Mouse (Mus musculus): ENCODE data around the gene Cntn2. TPM values are rescaled to one million over a fixed set of nuclear protein-coding genes. Genes with fewer than 3 reads are reported as not detected.

The Cntn2 gene
- total RNA-seq, 2 experiments from 2014 or later = 0.04 to 0.18 TPM

DNA sequence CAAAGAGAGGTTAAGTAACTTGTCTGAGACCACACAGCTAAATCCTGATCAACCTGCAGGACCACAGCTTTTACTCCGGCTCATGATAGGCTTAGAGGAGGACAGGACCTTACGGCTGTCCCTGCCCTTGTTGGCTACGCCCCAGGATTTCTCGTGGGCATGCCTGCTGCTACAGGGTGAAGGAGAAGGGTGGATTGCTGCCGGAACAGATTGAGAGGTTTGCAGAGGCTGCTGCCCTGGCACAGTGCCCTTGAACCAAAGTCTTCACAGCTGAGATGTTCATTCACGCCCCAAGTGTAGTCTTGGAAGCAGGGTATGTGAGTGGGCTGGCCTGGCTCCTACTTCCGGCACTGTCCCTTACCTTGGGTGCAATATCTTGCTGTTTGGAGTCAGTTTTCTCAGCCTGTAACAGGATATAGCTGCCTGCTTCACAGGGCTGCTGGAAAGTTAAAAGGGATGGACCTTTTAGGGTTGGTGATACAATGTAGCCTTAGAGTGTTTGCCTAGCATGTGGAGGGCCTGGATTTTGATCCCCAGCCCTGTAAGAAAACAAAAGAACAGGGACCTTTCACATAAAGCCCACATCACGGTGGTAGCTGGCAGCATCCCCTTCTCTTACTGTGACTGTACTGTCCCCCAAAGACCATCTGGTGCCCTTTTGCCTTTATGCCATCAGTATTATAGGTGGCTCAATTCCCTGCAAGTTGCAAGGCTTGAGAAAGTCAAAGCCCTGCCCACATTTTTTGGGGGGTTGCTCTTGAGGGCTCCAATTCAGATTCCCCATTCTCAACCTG lies 18.0 kb upstream of the Cntn2 start:
- intact Hi-C loops (cut with DNase I; ENCODE audit: low total_unique reads) = no loop called here
- peak; percentile 29 for DNase-seq

DNA sequence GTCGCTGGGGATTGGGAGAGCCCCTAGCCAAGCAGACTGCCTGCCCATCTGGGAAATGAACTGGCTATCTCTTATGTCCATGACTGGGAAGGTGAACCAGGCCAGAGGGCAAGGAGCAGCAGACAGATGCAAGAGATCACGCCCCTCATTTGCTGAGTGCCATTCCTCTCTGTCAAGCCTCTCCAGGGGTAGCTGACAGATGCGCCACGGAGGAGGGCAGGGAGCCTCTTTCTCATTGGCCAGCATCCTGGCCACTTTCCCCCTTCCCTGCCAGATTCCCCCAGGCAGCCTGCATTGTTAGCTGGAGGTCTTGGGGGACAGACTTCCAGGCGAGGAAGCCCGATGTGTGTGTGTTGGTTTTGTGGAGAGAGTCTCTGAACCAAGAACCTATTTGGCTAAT lies 16.0 kb upstream of the Cntn2 start:
- intact Hi-C loops (cut with DNase I; ENCODE audit: low total_unique reads) = no loop called here

DNA sequence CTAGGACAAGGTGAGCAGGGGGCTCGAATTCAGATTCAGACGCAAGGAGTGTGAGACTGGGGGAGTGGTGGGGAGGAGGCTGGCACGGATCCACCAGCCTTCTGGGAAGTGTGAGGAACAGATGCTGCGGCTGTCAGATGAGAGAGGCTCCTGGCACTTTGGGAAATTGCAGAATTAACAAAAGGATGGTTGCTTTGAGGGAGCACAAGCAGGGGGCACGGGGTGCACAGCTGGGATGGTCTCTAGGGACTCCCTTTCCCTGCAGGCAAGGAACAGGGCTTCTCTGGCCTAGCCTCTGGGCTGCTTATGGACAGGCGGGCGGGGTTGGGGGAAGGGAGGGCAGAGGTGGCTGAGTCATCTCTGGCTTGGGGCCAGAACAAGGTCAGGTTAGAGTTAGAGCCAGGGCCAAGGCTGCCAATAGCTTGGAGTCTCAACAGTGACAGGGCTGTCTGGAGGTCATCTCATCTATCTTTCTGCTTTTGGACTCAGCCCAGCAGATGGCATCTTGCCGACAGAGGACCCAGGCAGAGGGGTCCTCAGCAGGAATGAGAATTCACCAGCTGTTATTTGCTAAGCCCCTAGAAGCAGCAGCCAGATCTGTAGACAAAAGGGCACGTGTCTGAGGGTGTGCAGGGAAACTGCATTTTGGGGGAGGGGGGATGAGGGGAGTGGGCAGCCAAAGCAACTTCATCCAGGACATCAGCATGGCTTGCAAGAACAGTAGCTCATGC lies 15.0 kb upstream of the Cntn2 start:
- intact Hi-C loops (cut with DNase I; ENCODE audit: low total_unique reads) = no loop called here
- peak; percentile 62 for DNase-seq

More for the DNA sequence above, 16.0 kb upstream of the Cntn2 start:
- no peak for DNase-seq

DNA sequence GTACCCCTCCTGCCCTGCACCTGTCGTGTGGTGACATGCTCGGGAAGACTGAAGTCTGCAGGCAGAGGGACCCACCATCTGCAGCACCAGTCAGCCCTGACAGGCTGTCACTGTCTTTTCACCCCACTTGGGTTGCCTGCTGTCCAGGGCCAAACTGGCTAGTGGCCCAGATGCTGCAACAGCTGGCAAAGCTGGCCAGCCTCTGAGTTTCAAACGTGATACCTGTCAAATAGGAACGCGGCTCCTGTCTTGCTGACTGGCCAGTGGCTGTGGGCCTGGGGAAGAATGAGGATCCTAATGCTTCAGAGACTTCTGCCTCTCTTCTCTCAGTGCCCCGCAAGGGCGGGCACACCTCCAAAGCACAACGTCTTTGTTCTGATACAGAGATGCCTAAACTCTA lies 733 bp upstream of the Cntn2 start:
- DNase-seq = peak; percentile 59
- intact Hi-C loops (cut with DNase I; ENCODE audit: low total_unique reads) = no loop called here

DNA sequence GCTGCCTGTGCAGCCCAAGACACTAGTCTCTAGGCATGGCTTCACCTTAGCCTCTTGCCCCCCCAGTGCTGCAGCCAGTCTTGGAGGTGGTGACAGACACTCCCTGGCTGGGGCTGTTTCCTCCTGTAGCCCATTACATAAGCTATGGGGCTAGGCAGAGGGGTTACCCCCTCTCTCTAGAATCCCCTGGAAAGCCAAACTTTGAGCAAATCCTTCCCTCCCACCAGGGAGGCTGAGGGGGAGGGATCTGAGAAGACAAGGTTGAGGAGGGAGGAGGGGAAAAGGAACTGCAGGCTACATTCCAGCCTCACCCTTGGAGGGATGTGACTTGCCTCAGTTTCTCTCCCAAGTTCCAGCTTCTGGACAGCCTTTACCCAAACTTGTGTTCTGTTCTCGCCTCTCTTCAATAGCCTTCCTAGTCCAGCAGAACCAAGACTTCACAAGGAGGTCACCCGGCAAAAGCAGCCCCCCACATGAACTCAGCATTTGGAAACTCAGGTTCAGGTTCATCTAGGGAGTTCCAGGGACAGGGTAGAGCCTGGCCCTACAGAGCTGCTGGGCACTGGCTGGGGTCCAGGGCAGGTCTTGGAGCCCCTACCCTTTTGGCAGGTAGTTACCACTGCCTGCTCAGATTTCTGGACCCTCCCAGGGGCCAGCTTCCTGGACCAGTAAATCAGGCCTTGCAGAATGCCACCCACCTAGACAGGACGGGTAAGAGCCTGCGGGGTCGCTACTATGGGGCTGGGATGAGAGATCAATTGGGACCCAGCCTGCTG lies 1.0 kb downstream of the Cntn2 start:
- no peak for DNase-seq
- intact Hi-C loops (cut with DNase I; ENCODE audit: low total_unique reads) = no loop called here

DNA sequence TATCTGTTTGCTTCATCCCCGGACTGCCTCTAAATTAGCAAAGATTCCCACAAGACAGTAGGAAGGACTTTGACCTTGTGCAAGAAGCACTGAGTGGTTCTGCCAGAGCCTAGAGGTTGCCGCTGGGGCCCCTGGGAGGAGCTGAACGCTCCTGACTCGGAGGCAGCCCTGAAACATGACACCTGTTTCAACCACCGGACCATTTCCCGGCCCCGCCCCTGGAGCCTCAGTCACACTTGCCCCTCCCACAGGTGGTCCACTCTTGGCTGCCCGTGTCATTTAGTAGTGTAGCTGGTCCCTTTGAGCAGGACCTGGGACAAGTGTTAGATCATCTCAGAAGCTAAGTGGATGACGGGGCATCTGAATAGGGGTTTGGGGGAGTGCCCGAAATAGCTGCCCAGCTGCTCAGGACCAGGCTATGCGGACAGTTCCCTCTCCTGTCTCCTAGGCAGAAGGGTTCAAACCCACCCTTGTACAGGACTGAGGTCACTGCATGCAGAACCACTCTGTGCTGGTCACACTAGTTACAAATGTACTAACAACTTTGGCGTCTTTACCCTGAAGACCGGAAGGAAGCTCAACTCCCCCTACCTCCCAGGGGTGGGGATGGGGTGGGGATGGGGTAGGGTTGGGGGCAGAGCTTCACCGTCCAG lies 1.8 kb downstream of the Cntn2 start:
- no peak for DNase-seq
- intact Hi-C loops (cut with DNase I; ENCODE audit: low total_unique reads) = no loop called here

DNA sequence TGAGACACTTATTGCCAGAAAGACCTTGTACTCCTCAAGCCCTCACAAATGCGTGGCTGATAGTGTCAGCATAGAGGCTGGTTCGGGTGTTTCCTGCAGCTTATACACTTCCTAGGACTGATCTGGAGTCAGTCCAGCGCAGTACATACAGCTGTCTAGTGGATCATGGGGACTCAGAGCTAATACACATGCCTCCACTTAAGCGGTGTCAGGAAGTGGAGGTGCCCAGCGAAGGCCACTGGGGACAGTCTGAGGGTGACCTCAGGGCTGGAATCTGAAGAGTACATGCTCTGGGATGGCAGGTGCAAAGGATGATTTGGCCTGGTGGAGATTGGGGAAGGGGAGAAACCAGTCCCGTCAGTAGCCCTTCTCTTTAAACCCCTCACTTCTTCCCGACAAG lies 2.4 kb downstream of the Cntn2 start:
- intact Hi-C loops (cut with DNase I; ENCODE audit: low total_unique reads) = no loop called here
- no peak for DNase-seq

DNA sequence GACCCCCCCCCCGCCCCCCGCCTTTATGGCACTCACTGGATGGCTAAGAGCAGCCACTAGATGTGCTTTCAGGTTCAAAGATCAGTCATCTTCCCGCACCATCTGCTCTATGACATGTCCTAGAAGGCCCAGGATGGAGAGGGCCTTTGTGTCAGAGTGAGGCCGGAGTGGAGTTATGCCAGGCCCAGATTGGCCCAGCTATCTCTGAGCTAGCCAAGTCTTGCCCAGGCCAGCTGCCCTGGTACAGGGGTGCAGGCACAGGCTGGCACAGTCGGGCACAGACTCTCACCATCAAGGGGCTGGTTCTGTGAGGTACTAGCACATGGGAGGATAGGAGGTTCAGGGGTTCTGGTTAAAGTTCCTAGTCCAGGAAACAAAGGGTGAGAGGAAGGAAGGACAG lies 5.3 kb downstream of the Cntn2 start:
- intact Hi-C loops (cut with DNase I; ENCODE audit: low total_unique reads) = no loop called here

DNA sequence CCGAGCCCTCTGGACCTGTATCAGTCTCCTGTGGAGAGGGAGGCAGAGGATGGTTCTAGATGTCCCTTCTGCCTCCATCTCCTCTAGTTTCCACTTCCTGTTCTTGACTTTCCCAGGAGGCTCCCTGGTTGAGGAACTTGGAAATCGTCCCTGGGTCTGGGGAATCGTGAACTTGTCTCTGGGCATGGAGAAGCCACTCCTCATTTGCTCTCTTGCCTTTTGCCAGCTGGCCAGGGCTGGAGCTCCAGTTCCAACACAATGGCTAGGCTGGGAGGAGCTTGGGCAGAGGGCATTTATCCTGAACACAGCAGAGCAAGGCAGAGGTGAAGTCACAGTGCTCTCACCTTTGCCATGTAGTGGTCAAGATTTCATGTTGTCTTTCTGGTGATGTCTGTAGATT lies 6.6 kb downstream of the Cntn2 start:
- intact Hi-C loops (cut with DNase I; ENCODE audit: low total_unique reads) = no loop called here
- DNase-seq = no peak

More for the DNA sequence above, 5.3 kb downstream of the Cntn2 start:
- DNase-seq = no peak

DNA sequence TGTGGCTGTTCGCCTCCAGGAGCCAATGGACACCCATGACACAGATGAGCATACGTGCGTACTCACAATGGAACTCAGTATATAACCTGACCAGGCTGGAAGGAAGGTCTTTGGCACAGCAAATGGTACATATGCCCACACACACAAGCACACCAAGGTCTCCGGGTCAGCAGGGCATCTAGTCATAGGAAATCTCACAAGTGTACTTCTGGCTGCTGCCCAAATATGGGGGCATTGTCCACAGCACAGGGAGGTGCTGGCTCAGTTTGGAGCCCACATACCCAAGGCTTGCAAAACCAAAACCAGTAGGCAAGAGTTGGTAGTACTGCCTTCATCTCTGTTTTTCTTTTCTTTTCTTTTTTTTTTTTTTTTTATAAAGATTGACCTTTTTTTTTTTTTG lies 7.5 kb downstream of the Cntn2 start:
- DNase-seq = no peak
- intact Hi-C loops (cut with DNase I; ENCODE audit: low total_unique reads) = no loop called here

DNA sequence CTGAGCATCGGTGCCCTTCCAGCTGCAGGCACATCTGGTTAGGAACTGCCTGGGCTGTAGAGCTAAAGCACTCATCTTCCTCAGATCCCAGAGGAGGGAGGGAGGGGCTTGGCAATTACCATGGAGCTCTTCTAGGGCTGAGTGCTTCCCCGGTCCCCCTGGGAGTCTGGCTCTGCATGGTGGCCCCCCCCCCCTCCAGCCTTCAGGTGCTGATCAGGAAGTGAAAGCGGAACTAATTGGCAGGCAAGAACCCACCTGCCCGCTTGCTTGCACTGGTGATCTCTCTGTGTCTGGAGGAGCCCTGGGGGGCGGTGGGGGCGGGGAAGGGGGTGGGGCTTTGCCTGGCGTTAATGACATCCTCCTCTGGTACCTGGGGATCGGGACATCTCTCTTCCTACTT lies 9.2 kb downstream of the Cntn2 start:
- intact Hi-C loops (cut with DNase I; ENCODE audit: low total_unique reads) = no loop called here
- no peak for DNase-seq

DNA sequence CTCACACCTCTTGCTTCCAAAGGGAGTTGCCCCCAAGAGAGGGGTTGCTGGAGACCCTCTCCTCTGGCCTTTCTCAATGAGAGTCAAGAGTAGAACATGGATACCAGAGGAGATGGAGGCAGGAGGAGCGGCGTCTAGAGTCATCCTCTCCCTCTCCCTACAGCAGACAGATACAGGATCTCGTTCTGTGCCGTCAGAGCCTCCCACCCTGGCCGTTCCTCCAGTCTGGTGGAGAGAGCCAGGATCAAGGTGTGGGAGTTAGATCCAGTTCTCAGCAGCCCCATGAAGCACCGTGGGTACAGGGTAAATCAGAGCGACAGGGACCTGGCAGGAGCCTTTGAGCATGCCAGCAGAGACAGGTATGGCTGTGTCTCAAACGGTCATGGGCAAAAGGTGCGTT lies 10.5 kb downstream of the Cntn2 start:
- no peak for DNase-seq
- intact Hi-C loops (cut with DNase I; ENCODE audit: low total_unique reads) = no loop called here

DNA sequence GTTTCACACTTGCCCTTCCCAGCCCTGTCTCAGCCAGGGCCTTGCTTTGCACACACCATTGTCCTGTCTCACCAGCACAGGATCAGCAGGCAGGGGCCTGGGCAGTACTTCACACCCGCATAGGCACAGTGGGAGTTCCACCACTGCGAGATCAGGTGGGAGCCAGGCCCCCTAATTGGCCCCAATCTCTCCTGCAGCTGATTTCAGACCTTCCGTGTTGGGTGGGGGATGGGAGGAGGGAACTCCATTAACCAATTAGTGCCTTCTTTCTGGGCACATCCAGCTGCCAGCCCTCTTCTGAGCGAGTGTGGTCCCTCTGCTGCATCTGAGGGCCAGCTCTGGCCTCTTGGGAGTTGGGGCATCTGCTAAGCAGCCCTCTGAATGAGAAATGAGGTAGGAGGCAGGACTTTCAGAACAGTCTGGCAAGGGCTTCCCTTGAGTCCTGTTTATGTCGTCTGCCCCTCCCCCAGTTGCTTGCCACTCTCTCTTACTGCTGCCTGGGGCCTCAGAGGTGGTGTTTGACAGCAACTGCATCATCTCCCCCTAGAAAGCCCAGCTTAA lies 12.3 kb downstream of the Cntn2 start:
- no peak for DNase-seq

DNA sequence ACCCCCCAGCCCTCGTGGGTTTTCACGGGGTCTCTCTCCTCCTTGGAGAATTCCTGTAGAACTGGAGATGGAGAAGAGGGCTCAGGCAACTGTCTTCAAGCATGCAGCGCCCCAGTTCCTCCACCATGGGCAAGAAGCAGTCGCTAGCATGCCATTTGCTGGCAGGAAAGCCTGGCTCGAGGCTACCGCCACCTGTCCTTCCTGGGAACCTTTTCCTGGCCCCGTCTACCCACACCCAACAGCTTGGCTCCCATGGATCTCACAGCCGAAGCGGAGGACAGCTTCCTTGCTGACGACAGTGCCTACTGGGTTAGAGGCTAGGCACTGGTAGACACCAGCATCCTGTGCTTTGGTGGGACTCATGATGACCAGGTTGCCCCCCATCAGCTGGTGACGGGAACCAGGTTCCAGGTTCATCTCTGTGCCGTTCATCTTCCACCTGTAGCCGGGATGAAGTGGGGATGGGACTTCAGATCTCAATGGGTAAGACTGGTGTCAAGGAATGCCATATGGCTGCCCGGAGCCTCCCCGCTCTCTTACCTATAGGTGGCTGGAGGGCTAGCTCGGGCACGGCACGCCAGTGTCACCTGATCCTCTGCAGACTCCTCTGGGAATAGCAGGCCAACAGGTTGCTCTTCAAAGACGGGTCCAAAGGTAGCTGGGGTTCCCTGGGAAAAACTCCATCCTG lies 14.3 kb downstream of the Cntn2 start:
- peak; percentile 32 for DNase-seq
- intact Hi-C loops (cut with DNase I; ENCODE audit: low total_unique reads) = loop anchor here (10.0 kb wide), 1 partner anchor 176 kb away; no protein-coding TSS in a partner anchor

More for the DNA sequence above, 12.3 kb downstream of the Cntn2 start:
- intact Hi-C loops (cut with DNase I; ENCODE audit: low total_unique reads) = no loop called here

DNA sequence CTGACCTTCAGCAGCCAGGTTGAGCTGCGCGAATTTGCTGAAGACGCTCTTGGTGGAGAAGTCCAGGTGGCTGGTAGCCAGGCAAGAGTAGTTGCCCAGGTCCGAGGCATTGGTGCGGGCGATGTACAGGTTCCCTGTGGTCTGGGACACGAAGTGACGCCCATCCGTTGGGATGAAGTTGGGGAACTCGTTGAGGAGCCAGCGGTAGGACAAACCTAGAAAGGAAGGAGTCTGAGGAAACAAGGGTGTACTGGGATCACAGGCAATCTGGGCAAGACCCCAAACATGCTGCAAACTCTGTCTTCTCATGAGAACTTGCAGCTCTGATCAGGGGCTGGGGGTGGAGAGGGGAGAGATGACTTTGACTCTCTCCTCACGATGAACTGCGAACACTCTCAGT lies 15.0 kb downstream of the Cntn2 start:
- DNase-seq = no peak
- intact Hi-C loops (cut with DNase I; ENCODE audit: low total_unique reads) = loop anchor here (10.0 kb wide), 1 partner anchor 177 kb away; no protein-coding TSS in a partner anchor

DNA sequence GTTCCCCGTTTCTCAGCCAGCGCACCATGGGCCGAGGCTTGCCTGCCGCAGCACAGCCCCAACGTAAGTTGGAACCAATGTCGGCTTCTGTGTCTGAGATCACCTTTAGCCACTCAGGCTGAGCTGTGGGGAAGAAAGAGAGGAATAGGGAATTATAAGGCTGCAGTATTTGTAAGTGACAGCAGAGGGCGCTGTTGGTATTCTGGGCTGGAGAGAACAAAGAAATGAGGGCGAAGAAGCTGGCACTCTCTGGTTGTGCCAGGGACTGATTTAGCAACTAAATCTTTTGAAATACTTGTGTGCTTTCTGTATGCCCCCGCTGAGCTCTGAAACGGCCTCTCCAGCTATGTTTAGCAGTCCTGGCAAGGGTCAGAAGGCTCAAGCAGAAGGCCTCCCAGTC lies 17.2 kb downstream of the Cntn2 start:
- DNase-seq = no peak
- intact Hi-C loops (cut with DNase I; ENCODE audit: low total_unique reads) = loop anchor here (10.0 kb wide), 1 partner anchor 179 kb away; no protein-coding TSS in a partner anchor

DNA sequence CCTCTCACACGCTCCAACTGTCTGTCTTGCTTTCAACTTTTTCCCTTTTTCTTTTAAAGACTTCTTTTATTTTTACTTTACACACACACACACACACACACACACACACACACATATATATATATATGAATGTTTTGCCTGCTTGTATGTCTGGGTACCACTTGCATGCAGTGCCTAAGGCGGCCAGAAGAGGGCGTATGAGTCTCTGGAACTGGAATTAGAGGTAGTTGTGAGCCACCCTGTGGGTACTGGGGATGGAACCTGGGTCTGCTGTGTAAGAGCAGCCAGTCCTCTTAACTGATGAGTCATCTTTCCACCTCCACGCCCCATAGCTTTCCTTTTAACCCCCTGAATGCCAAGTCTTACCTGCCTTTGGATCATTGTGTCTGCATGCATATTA lies 19.1 kb downstream of the Cntn2 start:
- no peak for DNase-seq
- intact Hi-C loops (cut with DNase I; ENCODE audit: low total_unique reads) = loop anchor here (2.0 to 10.0 kb wide), 2 partner anchors 71 to 181 kb away; no protein-coding TSS in a partner anchor

DNA sequence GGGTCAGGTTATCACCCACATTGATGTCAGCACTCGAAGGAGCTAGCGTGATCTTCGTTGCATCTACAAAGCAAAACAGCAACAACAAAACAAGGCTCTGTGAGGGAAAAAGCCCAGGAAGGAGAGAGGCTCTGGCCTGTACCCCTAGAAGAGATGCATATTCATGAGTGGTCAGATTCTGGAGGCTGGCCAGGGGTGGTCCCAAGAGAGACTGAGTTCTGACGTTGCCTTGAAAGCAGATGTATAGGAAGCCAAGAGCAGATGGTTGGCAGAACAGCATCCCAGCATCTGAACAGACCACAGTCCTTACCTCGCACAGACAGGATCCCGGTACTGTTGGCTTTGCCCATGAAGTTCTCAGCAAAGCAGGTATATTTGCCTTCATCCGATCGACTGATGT lies 20.0 kb downstream of the Cntn2 start:
- intact Hi-C loops (cut with DNase I; ENCODE audit: low total_unique reads) = loop anchor here (2.0 to 10.0 kb wide), 2 partner anchors 72 to 182 kb away; no protein-coding TSS in a partner anchor
- no peak for DNase-seq

DNA sequence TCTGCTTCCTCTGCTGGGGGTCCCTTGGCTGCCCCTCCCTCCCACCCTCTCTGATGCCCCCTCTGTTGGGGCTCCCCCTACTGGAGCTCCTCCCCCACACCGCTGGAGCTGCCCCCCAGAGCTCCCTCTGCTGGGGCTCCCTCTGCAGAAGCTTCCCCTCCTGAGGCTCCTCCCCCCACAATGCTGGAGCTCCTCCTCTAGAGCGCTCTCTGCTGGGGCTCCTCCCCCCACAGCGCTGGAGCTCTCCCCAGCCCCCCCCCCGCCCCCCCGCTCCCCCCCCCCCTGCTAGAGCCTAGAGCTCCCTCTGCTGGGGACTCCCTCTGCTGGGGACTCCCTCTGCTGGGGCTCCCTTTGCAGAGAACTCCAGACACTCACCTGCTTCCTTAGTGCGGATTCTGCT lies 22.3 kb downstream of the Cntn2 start:
- DNase-seq = peak; percentile 74
- intact Hi-C loops (cut with DNase I; ENCODE audit: low total_unique reads) = loop anchor here (10.0 kb wide), 1 partner anchor 184 kb away; no protein-coding TSS in a partner anchor
